Mouse (Mus musculus) layer of hippocampus, postnatal 14 days (tissue): ENCODE results near the gene Klhl22. TPM values are rescaled to one million over a fixed set of nuclear protein-coding genes. Genes with fewer than 3 reads are reported as not detected.

Source experiments
- DNase-seq, 2 experiments: peaks; one replicate each; pipeline ENCODE4 v3.0.0; 2021 to 2022; ENCODE audit warnings: low spot score in 2 of 2, mixed read lengths in 1 of 2
- total RNA-seq, 2 experiments: library from RNA; stranded (reverse); gene quantifications; 2 replicates each; pipeline ENCODE4 v1.2.3; 2021

Klhl22 gene
- total RNA-seq, 2 experiments from 2014 or later = 91.8 to 108 TPM

DNA sequence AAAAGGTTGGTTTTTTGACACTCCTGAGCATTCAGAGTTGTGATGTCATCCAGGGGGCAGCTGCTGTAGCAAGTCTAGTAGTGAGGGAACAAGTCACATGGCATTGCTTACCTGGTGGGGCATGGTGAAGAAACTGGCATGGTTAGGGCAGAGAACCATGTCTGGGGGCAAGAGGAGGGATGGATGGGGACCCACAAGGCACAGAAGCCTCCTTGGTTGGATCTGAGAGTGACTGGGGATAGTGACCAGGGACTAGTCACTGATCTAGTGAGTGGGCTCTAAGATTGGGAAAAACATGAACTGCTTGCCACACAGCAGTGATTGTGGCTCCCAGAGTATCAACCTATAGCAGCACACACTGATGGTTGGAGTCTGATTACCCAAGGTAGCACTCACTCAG, 40.2 kb downstream of the Klhl22 start:
- no peak for DNase-seq

DNA sequence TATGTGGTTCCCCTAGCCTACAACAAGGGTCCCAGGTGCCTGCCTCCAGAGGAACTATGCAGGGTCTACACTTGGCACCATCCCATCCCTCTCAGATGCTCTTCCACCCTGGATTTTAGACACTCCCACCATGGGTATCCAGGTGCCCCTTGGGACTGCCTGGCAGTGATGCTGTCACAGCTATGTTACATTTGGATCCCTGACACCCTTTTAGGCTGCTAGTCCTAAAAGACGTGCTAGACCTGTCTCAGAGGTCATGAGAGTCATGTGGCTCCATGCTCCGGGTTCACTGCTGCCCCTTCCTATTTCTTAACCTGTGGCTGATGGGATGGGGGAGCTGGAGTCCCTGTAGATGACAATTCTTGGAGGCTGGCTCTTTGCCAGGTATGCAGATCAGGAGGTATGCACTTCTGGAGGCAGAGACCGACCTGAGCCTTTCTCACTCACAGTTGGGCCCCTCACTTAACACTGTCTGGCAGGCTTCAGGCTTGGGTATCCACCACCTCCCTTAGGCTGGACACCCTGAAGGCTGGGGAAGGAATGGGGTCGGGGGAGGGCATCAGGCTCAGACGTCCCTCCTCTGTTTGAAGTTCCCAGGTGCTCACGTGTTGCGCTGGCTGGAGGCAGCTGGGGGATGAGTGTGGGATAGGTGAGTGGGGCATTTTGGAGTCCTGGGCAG, 42.5 kb downstream of the Klhl22 start:
- no peak for DNase-seq

DNA sequence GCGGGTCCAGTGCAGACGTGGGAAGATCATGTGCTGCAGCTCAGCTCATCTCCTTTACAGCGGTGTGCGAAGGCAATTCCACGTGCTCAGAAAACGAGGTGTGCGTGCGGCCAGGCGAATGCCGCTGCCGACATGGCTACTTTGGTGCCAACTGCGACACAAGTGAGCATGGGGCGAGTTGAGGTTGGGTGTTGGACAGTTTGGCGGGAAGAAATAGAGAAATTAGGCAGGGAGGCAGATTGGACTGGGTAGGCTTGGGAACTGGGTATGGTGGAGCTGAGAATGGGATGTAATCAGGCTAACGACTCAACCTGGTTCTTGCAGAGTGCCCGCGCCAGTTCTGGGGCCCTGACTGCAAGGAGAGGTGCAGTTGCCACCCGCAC, 43.0 kb downstream of the Klhl22 start:
- no peak for DNase-seq

DNA sequence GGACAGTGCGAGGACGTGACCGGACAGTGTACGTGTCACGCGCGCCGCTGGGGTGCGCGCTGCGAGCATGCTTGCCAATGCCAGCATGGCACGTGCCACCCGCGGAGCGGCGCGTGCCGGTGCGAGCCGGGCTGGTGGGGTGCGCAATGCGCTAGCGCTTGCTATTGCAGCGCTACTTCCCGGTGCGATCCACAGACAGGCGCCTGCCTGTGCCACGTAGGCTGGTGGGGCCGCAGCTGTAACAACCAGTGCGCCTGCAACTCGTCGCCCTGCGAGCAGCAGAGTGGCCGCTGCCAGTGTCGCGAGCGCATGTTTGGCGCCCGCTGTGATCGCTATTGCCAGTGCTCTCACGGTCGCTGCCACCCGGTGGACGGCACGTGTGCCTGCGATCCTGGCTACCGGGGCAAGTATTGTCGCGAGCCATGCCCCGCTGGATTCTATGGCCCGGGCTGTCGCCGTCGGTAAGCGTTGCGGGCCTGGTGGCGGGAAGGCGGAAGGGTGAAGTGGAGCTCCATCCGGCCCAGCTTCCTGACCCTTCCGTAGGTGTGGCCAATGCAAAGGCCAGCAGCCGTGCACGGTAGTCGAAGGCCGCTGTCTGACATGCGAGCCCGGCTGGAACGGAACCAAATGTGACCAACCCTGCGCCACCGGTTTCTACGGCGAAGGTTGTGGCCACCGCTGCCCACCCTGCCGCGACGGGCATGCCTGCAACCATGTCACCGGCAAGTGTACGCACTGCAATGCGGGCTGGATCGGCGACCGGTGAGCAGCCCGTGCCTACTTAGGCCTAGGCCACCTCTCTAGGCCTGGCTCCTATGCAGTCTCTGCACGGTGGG, 43.6 kb downstream of the Klhl22 start:
- DNase-seq = peak in 1 of 2 experiments; percentile 62

DNA sequence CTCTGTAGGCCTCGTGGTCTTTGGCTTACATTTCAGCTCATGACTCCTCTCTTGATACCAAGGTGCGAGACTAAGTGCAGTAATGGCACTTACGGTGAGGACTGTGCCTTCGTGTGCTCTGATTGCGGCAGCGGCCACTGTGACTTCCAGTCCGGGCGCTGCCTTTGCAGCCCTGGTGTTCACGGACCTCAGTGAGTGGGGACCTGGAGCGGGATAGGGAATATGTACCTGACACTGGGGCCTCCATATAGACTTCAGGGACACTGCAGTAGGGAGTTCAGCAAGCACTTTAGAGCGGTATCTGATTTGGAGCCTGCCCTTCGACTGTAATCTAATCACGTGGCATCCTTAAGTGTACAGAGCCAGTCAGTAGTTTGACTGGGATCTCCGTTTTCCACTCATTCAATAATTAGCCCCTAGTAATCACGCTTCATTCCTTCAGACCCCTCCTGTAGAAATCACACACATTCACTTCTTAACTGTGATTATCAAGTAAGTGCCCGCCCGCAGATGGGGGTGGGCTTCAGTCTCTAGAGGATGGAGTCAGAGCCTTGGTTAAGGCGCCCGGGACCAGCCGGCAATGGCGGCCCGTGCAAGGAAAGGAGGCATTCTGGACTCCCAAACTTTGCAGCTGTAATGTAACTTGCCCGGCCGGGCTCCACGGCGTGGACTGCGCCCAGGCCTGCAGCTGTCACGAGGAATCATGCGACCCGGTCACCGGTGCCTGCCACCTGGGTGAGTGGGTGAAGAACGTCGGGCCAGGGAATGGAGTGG, 44.4 kb downstream of the Klhl22 start:
- no peak for DNase-seq

DNA sequence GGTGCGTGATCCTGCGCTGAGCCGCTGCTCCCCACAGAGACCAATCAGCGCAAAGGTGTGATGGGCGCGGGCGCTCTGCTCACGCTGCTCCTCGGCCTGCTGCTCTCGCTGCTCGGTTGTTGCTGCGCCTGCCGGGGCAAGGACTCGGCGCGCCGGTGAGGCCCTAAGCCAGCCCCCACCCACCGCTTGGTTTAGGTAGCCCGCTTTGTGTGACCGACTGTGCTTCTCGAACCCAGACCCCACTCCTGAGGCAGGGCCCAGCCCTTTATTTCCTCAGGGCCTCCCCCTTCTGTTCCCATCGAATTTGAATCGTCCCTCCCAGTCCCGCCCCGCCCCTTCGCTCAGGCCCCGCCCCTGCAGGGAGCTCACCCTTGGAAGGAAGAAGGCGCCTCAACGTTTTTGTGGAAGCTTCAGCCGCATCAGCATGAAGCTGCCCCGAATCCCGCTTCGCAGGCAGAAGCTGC, 45.1 kb downstream of the Klhl22 start:
- no peak for DNase-seq

DNA sequence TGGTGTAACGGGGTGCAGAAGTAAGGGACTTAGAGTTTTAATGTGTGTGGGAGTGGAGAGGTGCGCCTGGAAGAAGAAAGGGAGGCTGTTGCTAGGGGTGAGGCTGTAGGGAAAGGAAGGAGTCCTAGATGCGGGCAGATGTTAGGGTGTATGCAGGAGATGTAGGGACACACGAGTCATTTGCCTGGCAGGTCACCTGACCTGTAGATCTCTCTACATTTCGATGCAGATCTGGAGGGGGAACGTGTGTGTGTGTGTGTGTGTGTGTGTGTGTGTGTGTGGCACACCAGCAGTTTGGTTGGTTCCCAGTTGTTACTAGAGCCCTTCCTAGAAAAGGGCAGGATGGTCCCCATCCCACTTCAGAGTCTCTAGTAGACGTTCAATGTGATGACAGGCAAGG, 45.6 kb downstream of the Klhl22 start:
- no peak for DNase-seq

DNA sequence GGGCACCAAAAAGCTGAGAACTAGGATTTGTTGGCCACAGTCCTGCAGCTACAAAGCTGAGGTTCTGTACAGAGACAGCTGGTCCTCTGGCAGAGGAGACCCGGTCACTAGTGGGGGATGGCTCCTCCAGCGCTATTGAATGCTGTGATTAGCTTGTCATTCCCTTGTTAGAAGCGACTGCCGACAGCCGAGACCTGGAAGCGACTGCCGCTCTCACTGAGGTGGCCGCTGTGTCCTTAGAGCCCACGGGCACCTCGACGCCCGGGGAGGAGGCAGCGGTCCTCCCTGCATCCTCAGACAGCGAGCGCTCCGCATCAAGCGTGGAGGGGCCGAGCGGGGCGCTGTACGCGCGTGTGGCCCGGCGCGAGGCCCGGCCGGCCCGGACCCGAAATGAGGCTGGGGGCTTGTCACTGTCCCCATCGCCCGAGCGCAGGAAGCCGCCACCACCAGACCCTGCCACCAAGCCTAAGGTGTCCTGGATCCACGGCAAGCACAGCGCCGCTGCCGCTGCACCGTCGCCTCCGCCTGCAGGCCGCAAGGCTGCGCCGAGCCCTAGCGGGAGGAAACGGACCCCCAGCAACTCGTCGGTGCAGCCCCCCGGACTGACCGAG, 47.3 kb downstream of the Klhl22 start:
- peak in 1 of 2 experiments; percentile 61 for DNase-seq

DNA sequence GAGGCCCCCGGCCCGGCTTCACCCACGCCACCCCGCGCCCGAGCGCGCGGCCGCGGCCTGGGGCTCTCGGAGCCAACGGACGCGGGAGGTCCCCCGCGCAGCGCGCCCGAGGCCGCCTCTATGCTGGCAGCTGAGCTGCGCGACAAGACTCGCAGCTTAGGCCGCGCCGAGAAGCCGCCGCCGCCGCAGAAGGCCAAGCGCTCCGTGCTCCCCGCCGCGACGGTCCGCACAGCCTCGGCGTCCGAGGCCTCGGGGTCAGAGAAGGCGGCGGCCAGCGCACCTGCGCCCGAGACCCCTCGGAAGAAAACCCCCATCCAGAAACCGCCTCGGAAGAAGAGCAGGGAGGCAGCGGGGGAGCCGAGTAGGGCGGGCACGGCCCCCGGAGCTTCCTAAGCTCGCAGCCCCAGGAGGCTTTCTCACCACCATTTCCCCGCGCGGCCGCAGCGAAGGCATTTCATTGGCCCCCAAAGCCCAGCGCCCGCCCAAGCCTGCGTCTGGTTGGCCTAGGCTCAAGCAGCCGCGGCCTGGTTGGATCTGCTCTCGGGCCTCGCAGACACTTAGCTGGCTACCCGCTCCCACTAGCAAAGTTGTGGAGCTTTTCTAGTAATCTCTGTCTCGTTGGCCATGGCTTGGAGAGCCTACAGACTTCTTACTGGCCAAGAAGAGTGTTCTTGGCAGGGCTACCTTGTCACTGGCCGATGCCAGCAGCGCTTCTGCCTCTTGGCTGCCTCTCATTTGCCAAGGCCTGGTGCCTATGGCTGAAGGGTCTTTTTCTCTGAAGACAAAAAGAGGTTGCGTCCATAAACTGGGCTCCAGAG, 48.0 kb downstream of the Klhl22 start:
- DNase-seq = peak; percentile 89 to 91

DNA sequence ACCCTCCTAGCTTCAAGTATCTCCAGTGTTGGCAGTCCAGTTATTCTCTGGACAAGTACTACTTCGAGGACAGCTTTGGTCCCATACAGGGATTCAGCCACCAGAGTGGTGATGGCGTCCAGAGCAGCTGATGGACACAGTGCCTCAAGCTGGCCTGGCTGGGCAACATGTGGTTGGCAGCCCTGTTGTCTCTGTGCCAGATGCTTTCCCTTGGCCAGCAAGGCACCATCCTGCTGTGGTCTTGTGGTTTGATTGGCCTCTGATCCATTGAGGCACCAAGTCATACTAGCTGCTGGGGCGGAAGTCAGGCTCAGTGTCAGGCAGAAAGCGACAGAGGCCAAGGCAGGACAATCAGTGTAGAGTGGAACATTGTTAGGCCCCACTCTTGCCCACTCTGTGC, 49.7 kb downstream of the Klhl22 start:
- DNase-seq = no peak

DNA sequence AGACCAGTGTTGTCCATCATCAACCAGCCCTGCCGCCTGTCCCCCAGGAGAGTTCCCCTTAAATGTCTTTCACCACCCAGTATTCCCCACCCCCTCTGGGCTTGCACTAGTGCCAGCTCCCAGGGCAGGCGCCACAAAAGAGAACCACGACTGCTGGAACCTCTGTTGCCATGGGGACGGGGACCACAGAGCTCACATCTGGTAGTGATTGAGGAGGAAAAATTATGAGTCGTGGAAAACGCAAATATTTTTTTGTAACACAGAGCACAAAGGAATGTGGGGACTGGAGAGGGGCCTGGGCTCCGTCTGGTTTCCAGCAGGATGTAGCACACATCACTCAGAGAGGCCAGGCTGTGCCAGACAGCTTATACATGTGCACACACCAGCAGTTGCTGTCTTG, 50.3 kb downstream of the Klhl22 start:
- no peak for DNase-seq

DNA sequence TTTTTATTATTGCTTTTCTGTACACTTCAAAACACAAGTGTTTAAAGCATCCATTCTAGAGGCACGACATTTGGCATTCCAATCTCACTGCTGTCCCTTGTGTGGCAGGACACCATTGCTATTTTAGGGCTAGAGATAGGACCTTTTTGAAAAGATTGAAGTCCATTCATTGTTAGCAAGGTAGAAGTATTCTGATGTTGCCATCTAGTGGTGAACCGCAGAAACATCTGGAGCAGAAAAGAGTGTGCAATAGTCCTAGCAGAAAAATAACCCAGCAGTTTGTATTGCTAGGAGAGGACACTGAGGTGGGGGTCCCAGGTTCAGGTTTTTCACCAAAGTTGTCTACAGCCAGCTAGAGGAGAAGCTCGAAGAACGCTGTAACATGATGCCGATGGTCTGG, 52.7 kb downstream of the Klhl22 start:
- DNase-seq = peak in 1 of 2 experiments; percentile 60

DNA sequence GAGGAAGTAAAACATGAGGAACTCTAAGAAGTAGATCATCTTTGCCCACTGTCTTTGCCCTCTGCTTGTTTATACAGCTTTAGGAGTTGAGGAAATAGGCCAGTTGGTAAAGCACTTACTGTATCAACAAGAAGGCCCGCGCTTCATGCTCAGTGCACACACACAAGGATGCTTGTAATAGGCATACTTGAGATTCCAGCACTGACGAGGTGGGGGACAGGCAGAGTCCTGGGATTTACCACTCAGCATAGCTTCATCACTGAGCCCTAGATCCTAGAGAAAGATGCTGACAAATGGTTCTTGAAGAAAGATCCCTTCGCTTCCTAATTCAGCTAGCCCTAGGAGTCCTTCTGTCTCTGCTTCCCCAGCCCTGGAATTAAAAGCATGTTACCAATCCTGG, 53.8 kb downstream of the Klhl22 start:
- DNase-seq = no peak

DNA sequence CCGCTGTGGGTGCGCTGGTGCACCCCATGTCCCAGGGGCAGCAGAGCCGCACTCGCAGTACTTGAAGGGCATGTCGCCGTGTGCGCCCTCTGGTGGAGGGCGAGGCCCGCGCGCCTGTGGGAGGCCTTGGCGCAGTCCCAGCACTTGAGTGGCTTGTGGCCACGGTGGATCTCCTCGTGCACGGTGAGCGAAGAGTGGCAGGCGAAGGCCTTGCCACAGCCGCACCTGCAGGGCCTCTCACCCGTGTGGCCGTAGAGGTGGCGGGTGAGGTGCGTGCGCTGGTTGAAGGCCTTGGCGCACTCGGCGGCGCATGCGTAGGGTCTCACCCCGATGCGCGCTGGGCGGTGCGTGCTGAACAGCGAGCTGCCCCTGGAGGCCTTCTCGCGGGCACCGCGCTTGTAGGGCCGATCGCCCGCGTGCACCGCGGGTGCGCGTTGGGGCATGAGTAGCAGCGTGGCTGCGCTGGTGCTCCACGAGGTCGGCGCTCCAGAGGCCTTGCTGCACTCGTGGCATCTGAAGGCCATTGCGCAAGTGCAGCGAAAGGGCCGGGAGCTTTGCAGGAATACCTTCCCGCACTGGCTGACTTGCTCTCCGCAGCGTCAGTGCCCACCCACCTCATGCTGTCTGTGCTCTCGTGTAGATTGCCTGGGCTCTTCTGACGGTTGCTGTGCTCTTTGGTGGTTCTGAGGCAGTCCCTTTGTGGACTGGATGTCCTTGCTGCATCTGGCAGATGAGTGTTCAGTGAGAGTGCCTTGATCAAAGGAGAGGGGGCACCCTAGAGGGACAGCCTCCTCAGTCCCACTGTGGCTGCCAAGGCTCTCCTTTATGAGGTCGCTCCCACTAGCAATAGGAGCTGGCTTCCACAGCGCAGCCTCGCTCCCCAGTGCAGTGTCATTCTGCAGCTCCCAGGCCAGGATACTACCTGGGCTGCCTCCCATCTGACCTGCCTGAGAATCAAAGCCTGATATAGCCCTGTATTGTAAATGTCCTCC, 56.3 kb downstream of the Klhl22 start:
- DNase-seq = peak in 1 of 2 experiments; percentile 52

DNA sequence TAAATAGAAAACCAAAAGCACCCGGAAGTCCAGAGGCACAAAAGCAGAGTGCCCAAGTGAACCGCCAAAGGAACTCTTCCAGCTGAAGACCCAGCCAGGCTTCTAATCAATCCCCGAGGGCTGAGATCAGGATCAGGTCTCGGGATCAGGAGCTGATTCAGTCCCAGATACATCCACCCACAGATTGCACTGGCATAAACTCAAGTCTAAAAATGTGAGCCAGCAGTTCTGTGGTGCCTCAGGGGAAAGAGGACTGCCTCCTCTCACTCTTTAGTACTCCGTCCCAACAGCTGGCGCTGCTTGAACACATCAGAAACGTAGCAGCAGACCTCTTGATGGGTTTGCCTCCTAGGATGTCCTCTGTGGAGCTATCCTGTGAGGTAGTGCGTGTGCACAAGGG, 57.1 kb downstream of the Klhl22 start:
- DNase-seq = no peak

DNA sequence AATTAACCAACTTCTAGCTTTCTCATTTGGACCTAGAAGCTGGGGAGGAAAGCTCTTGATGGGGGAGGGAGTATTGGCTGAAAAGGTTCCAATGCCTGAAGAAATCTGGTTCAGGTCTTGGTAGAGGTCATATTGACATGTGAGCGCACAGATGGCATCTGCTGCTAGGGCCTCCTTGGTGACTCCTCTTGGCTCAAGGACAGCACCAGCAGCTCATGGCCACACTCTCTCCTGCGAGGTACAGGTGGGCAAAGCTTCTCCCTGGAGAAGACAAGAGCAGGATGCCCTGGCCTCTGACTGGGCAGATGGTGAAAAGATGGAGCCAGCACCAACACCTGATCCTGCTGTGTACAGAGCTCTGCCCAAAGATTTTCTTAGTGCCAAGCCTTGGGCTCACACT, 67.1 kb downstream of the Klhl22 start:
- no peak for DNase-seq

DNA sequence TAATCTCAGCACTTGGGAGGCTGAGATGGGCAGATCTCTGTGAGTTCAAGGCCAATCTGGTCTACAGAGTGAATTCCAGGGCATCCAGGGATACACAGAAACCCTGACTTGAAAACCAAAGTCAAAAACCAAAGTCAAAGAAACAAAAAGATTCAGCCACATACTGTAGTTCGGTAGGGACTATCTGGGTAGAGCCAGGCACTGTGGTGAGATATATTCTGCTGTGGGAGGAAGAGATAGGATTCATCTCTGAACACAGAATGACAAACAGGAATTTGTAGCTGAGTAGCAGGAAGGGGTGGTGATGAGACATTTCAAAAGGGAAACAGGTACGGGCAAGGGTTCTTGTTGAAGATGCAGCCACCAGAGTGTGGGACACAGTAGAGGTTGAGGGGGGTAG, 68.8 kb downstream of the Klhl22 start:
- DNase-seq = no peak

DNA sequence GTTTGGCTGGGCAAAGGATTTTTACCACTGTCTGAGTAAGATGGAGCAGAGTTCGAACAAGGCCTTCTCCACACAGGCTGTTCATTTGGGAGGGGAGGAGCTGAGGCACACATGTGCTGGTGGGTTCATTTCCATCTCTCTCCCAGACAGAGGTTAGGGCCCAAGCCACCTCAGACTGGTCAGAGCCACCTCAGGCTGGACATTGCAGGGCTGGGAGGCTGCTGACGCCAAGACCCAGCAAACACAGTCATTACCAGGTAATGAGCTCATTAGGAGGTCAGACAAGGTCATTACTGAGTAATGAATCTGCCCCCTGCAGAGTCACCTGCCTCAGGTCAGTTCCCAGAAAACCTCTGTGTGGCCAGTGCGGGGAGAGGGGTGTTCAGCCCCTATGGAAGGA, 69.4 kb downstream of the Klhl22 start:
- no peak for DNase-seq
